Mouse (Mus musculus): Measurements from ENCODE around the gene Vmn1r135.
"Not testable (repeated sequence)": the region's sequence is repeated elsewhere in the genome, so short reads cannot be mapped to it uniquely, and the experiment has no call there.

Gene Vmn1r135

DNA sequence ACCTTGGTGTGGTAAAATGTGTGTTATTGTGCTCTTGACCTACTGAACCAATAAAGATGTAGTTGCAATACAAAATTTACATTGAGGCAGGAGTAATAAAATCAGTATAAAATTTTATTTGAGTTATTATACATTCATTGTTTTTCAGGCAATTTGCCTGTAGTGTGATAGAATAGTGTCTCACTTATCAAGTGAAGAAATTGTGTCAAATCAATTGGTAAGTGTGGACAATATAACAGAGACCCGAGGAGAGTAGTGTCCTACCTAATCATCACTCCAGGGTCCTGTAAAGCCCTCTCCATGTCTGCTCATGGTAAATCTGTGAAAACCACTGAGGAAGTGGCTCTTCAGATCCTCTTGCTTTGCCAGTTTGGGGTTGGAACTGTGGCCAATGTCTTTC lies at the start of gene Vmn1r135:
Gene Vmn1r135, plus strand, starts transcription at position 301 of the 400 bp plus-strand sequence.
- DNase-seq: not testable (repeated sequence)

DNA sequence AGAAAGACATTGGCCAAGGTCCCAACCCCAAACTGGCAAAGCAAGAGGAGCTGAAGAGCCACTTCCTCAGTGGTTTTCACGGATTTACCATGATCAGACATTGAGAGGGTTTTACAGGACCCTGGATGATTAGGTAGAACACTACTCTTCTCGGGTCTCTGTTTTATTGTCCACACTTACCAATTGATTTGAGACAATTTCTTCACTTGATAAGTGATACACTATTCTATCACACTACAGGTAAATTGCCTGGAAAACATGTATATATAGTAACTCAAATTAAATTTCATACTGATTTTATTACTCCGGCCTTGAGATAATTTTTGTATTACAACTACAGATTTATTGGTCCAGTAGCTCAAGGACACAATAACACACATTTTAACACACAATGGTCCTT lies 35.5 kb upstream of the Vmn1r135 start, which contains the start of gene Gm4177:
Gene Gm4177, minus strand, starts transcription at position 101 of the 400 bp plus-strand sequence.
- DNase-seq: not testable (repeated sequence)

GRCm38 (mm10) chr7:21844167-21844566 lies 12.0 kb downstream of the Vmn1r135 start, which contains the start of gene Gm5725:
TSS of gene Gm5725 (minus strand) at chr7:21844267.
- DNase-seq: not testable (repeated sequence)
